Mouse (Mus musculus): ENCODE measurements around the gene Rnf31. TPM values are rescaled to one million over a fixed set of nuclear protein-coding genes. Genes with fewer than 3 reads are reported as not detected.

Gene Rnf31
- polyA plus RNA-seq, 1 experiment from 2014 or later: 18.8 TPM

DNA sequence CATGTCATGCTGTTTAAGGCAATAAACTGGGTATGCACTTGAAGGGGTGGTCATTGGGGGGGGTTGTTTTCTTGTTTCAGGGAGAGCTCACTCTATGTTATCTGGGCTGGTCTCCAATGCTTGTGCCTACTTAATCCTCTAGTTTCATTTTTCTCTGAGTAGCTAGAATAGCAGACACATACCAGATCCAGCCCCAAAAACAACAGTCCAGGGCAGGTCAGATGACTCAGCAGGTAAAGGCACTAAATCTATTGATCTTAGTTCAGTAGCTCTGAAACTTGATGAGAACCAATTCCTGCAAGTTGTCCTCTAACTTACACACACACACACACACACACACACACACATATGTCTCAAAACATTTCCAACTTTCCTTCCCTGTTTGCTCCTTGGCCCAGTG, 19.7 kb upstream of the Rnf31 start:
- Histone ChIP-seq H3K4me1 (ENCODE audit: control insufficient read depth, insufficient read depth, low read length) (no peaks in the 10 kb centered on the region), H3K36me3 (ENCODE audit: control insufficient read depth, insufficient read depth, low read length) (peaks cover 22% of the 10 kb centered on the region), H3K9ac (replicated peaks; ENCODE audit: low read depth, low read length) (no peak overlapping the region), H3K4me3 (ENCODE audit: low read depth, low read length) (no peak overlapping the region), H3K4me2 (ENCODE audit: low read depth, low read length) (no peak overlapping the region), H3K27me3 (ENCODE audit: control insufficient read depth, insufficient read depth, low read length) (no peaks in the 10 kb centered on the region), H3K27ac (ENCODE audit: low read depth, low read length) (no peak overlapping the region), H3K9me3 (ENCODE audit: control insufficient read depth, low read length) (no peaks in the 10 kb centered on the region)
- ATAC-seq (ENCODE audit: low read depth): no peak

DNA sequence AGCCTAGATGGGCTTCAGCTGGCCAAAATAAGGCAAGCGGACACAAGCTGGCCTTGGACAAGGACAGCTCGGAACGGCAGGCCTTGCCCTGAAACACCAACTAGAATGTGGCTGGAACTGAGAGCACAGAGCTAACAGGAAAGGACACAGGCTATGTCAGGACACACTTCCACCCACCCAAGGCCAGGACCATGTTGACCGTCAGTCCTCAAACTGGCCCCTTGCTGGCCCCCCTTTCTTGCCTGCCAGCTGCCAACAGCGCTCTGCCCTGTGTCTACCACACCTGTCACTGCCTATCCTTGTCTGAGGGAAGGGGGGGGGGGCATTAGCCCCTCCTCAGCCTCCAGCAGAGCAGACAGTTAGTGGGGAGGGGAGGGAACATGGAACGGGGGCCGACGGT, 16.2 kb upstream of the Rnf31 start, which contains the start of gene Fitm1:
Fitm1 (plus strand) TSS at position 316 of the 400 bp plus-strand sequence.
- Histone ChIP-seq H3K9ac (replicated peaks; ENCODE audit: low read depth, low read length) (no peak within 1 kb of the TSS), H3K4me2 (ENCODE audit: low read depth, low read length) (no peak within 1 kb of the TSS), H3K4me1 (ENCODE audit: control insufficient read depth, insufficient read depth, low read length) (peaks cover 3% of the 10 kb centered on the region; the same call in 1 of the 2 replicates), H3K9me3 (ENCODE audit: control insufficient read depth, low read length) (no peaks in the 10 kb centered on the region), H3K4me3 (ENCODE audit: low read depth, low read length) (no peak within 1 kb of the TSS), H3K27ac (ENCODE audit: low read depth, low read length) (no peak within 1 kb of the TSS), H3K27me3 (ENCODE audit: control insufficient read depth, insufficient read depth, low read length) (no peaks in the 10 kb centered on the region), H3K36me3 (ENCODE audit: control insufficient read depth, insufficient read depth, low read length) (no peaks in the 10 kb centered on the region)
- no peak for ATAC-seq (ENCODE audit: low read depth)
- 75% methylated on average over 8 of the region's 8 CpGs for WGBS

DNA sequence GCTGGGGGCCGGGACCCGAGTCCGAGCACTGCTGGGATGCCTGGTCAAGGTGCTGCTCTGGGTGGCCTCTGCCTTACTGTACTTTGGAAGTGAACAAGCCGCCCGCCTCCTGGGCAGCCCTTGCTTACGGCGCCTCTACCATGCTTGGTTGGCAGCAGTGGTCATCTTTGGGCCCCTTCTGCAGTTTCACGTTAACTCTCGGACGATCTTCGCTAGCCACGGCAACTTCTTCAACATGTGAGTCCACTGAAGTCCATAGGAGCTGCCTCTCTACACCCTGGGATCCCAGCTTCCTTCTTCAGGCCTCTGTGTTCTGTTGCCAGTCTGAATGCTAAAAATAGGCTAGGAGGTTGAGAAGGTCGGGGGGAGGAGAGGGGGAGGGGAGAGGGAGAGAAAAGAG, 15.8 kb upstream of the Rnf31 start:
- H3K4me1 ChIP-seq (ENCODE audit: control insufficient read depth, insufficient read depth, low read length): peaks cover 3% of the 10 kb centered on the region; the same call in 1 of the 2 replicates
- no peaks in the 10 kb centered on the region for H3K9me3 ChIP-seq (ENCODE audit: control insufficient read depth, low read length)
- no peak overlapping the region for H3K4me3 ChIP-seq (ENCODE audit: low read depth, low read length)
- no peak overlapping the region for H3K9ac ChIP-seq (replicated peaks; ENCODE audit: low read depth, low read length)
- ATAC-seq (ENCODE audit: low read depth): no peak
- no peaks in the 10 kb centered on the region for H3K27me3 ChIP-seq (ENCODE audit: control insufficient read depth, insufficient read depth, low read length)
- WGBS: 83% methylated on average over 13 of the region's 13 CpGs
- 0 out of 2 replicates have a peak, but pooled peaks cover 3% of the 10 kb centered on the region for H3K36me3 ChIP-seq (ENCODE audit: control insufficient read depth, insufficient read depth, low read length)
- no peak overlapping the region for H3K27ac ChIP-seq (ENCODE audit: low read depth, low read length)
- H3K4me2 ChIP-seq (ENCODE audit: low read depth, low read length): no peak overlapping the region

DNA sequence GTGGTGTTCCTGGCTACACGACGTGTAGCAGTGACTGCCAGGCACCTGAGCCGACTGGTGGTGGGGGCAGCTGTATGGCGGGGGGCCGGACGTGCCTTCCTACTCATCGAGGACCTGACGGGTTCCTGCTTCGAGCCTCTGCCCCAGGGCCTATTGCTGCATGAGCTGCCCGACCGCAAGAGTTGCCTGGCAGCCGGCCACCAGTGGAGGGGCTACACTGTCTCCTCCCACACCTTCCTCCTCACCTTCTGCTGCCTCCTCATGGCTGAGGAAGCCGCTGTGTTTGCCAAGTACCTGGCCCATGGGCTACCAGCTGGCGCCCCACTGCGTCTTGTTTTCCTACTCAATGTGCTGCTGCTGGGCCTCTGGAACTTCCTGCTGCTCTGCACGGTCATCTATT, 15.1 kb upstream of the Rnf31 start:
- H3K4me3 ChIP-seq (ENCODE audit: low read depth, low read length): no peak overlapping the region
- no peaks in the 10 kb centered on the region for H3K9me3 ChIP-seq (ENCODE audit: control insufficient read depth, low read length)
- ATAC-seq (ENCODE audit: low read depth): no peak
- H3K9ac ChIP-seq (replicated peaks; ENCODE audit: low read depth, low read length): no peak overlapping the region
- H3K36me3 ChIP-seq (ENCODE audit: control insufficient read depth, insufficient read depth, low read length): peaks cover 7% of the 10 kb centered on the region; the same call in 1 of the 2 replicates
- no peak overlapping the region for H3K27ac ChIP-seq (ENCODE audit: low read depth, low read length)
- 84% methylated on average over 16 of the region's 16 CpGs for WGBS
- peaks cover 3% of the 10 kb centered on the region; the same call in 1 of the 2 replicates for H3K4me1 ChIP-seq (ENCODE audit: control insufficient read depth, insufficient read depth, low read length)
- H3K4me2 ChIP-seq (ENCODE audit: low read depth, low read length): no peak overlapping the region
- H3K27me3 ChIP-seq (ENCODE audit: control insufficient read depth, insufficient read depth, low read length): no peaks in the 10 kb centered on the region

DNA sequence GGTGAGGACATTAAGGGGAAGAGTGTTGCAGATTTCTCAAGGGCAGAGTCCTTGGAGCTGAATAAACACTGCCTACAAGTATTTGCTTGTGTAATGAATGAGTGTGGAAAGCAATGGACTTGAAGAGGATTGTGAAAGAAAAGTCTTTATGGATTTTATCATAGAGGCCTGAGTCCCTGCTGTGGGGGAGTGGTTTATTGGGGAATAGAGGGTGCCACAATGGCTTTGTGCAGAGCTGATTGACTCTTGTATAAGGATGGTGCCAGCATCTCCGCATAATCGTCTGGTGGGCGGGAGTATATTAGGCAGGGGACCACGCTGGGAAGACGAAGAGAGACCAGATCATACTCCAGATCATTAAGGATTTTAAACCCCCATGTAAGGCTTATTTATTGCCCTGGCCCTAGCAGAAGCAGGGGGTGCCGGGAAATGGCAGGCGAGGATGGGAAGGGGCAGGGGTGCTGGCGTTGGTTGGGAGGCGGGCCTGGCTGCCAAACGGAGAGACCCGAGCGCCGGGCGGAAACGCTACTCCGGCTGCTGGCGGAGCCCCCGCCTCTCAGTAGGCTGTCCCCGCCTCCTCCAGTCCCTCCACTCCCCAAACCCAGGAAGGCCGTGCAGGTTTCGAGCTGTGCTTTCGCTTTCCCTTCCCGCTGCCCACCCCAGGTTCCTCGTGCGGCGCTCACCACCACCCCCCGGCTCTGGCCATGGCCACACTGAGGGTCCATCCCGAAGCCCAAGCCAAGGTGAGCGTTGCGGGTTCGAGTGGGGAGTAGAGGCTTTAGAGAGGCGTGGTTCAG, 13.4 kb upstream of the Rnf31 start, which contains the start of gene Psme1:
Psme1 (plus strand) TSS at position 253 of the 797 bp plus-strand sequence.
- H3K27me3 ChIP-seq (ENCODE audit: control insufficient read depth, insufficient read depth, low read length): no peaks in the 10 kb centered on the region
- peak within 1 kb of the TSS; percentile 91 for H3K27ac ChIP-seq (ENCODE audit: low read depth, low read length)
- H3K4me3 ChIP-seq (ENCODE audit: low read depth, low read length): peak within 1 kb of the TSS; percentile 54
- ATAC-seq (ENCODE audit: low read depth): peak; percentile 94
- peaks cover 7% of the 10 kb centered on the region; the same call in 1 of the 2 replicates for H3K36me3 ChIP-seq (ENCODE audit: control insufficient read depth, insufficient read depth, low read length)
- H3K4me1 ChIP-seq (ENCODE audit: control insufficient read depth, insufficient read depth, low read length): peaks cover 3% of the 10 kb centered on the region; the same call in 1 of the 2 replicates
- no peaks in the 10 kb centered on the region for H3K9me3 ChIP-seq (ENCODE audit: control insufficient read depth, low read length)
- H3K4me2 ChIP-seq (ENCODE audit: low read depth, low read length): peak within 1 kb of the TSS; percentile 87
- peak within 1 kb of the TSS; percentile 86 for H3K9ac ChIP-seq (replicated peaks; ENCODE audit: low read depth, low read length)
- 0% methylated on average over 21 of the region's 32 CpGs for WGBS

DNA sequence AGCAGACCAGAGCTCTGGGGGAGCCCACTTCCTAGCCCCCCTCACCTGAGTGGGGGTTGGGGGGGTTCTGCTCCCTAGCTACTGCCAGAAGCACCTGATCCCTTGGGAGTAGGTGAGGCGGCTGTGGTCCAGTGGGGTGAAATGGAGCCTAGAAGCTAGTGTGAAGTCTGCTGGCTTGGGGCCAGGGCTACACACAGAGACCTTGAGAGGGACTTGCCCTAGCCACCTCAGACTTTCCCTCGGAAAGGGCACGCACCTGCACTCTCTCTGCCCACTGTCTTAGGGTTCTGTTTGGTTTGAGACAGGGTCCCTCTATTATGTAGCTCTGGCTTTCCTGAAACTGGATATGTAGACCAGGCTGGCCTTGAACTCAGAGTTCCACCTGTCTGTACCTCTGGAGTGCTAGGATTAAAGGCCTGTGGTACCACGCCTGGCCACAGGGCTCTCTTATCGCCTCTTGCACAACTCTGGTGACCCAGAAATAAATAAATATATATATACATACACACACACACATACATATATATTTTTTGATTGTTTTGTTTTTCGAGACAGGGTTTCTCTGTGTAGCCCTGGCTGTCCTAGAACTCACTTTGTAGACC, 12.7 kb upstream of the Rnf31 start:
- H3K36me3 ChIP-seq (ENCODE audit: control insufficient read depth, insufficient read depth, low read length): peaks cover 7% of the 10 kb centered on the region; the same call in 1 of the 2 replicates
- peak overlapping the region; percentile 86 for H3K9ac ChIP-seq (replicated peaks; ENCODE audit: low read depth, low read length)
- H3K9me3 ChIP-seq (ENCODE audit: control insufficient read depth, low read length): no peaks in the 10 kb centered on the region
- WGBS: 35% methylated on average over 6 of the region's 6 CpGs
- ATAC-seq (ENCODE audit: low read depth): no peak; the same call in 1 of the 2 replicates
- H3K4me1 ChIP-seq (ENCODE audit: control insufficient read depth, insufficient read depth, low read length): peaks cover 3% of the 10 kb centered on the region; the same call in 1 of the 2 replicates
- peak overlapping the region; percentile 91 for H3K27ac ChIP-seq (ENCODE audit: low read depth, low read length)
- peak overlapping the region; percentile 87 for H3K4me2 ChIP-seq (ENCODE audit: low read depth, low read length)
- no peaks in the 10 kb centered on the region for H3K27me3 ChIP-seq (ENCODE audit: control insufficient read depth, insufficient read depth, low read length)
- peak overlapping the region; percentile 54 for H3K4me3 ChIP-seq (ENCODE audit: low read depth, low read length)

DNA sequence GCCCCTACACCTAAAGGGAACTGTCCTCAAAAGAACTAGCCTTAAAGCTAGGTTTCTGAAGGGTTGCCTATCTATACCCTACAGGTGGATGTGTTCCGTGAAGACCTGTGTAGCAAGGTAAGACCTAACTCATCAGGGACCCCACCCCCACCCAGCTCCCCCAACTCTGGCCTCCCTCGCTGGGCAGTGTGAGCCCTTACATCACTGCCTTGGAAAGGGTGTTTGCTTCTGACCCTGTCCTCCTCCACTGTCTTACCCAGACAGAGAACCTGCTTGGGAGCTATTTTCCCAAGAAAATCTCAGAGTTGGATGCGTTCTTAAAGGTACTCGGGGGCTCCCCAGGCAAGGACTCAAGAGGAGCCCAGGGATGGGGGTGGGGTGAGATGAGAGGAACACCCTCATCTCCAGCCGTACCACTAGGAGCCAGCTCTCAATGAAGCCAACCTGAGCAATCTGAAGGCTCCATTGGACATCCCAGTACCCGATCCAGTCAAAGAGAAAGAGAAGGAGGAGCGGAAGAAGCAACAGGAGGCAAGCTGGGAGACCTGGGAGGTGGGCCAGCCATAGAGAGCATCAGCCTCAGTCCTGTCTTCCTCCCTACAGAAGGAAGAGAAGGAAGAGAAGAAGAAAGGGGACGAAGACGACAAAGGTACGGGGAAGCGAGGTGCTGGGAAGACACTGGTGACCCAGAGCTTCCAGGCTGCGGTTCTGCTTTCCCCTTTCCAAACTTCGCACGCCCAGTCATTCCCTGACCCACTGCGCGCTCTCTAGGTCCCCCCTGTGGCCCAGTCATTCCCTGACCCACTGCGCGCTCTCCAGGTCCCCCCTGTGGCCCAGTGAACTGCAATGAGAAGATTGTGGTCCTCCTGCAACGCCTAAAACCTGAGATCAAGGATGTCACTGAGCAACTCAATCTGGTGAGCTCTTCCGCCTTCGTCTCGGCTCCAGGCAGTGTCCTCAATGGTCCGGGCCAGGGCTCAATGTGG, 11.7 kb upstream of the Rnf31 start:
- Histone ChIP-seq H3K9ac (replicated peaks; ENCODE audit: low read depth, low read length) (no peak overlapping the region), H3K4me1 (ENCODE audit: control insufficient read depth, insufficient read depth, low read length) (peaks cover 8% of the 10 kb centered on the region; the same call in 1 of the 2 replicates), H3K36me3 (ENCODE audit: control insufficient read depth, insufficient read depth, low read length) (peaks cover 7% of the 10 kb centered on the region; the same call in 1 of the 2 replicates), H3K4me3 (ENCODE audit: low read depth, low read length) (no peak overlapping the region), H3K4me2 (ENCODE audit: low read depth, low read length) (no peak overlapping the region), H3K27ac (ENCODE audit: low read depth, low read length) (no peak overlapping the region), H3K9me3 (ENCODE audit: control insufficient read depth, low read length) (no peaks in the 10 kb centered on the region), H3K27me3 (ENCODE audit: control insufficient read depth, insufficient read depth, low read length) (no peaks in the 10 kb centered on the region)
- ATAC-seq (ENCODE audit: low read depth): no peak
- 89% methylated on average over 23 of the region's 23 CpGs for WGBS

DNA sequence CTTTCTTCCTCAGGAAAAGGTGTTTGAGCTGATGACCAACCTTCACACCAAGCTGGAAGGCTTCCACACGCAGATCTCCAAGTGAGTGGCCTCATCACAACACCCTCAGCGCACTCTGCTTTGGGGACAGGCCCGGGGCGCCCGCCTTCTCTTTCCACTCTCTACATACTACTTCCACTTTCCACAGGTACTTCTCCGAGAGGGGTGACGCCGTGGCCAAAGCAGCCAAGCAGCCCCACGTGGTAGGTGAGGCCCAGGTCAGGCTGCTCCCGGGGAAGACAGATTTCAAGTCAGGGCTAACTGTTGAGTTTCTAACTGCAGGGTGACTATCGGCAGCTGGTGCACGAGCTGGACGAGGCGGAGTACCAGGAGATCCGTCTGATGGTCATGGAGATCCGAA, 10.8 kb upstream of the Rnf31 start:
- Histone ChIP-seq H3K4me1 (ENCODE audit: control insufficient read depth, insufficient read depth, low read length) (peaks cover 8% of the 10 kb centered on the region; the same call in 1 of the 2 replicates), H3K27me3 (ENCODE audit: control insufficient read depth, insufficient read depth, low read length) (no peaks in the 10 kb centered on the region), H3K9ac (replicated peaks; ENCODE audit: low read depth, low read length) (no peak overlapping the region), H3K27ac (ENCODE audit: low read depth, low read length) (no peak overlapping the region), H3K36me3 (ENCODE audit: control insufficient read depth, insufficient read depth, low read length) (peaks cover 7% of the 10 kb centered on the region; the same call in 1 of the 2 replicates), H3K4me2 (ENCODE audit: low read depth, low read length) (no peak overlapping the region), H3K9me3 (ENCODE audit: control insufficient read depth, low read length) (no peaks in the 10 kb centered on the region), H3K4me3 (ENCODE audit: low read depth, low read length) (no peak overlapping the region)
- no peak for ATAC-seq (ENCODE audit: low read depth)
- 95% methylated on average over 16 of the region's 16 CpGs for WGBS

All from neural tube, embryonic 14.5 days (tissue).